Mouse (Mus musculus): Measurements from ENCODE around the gene Cwf19l1. TPM values are rescaled to one million over a fixed set of nuclear protein-coding genes. Genes with fewer than 3 reads are reported as not detected.
A peak's percentile ranks its signal among the peaks of the same experiment; 100 is the strongest.

Gene Cwf19l1
- polyA plus RNA-seq (2015; fragmentation: Nextera tagmentation; extraction: Ambion mirVana), result 27.3 and 28.2 TPM in 2 replicates

DNA sequence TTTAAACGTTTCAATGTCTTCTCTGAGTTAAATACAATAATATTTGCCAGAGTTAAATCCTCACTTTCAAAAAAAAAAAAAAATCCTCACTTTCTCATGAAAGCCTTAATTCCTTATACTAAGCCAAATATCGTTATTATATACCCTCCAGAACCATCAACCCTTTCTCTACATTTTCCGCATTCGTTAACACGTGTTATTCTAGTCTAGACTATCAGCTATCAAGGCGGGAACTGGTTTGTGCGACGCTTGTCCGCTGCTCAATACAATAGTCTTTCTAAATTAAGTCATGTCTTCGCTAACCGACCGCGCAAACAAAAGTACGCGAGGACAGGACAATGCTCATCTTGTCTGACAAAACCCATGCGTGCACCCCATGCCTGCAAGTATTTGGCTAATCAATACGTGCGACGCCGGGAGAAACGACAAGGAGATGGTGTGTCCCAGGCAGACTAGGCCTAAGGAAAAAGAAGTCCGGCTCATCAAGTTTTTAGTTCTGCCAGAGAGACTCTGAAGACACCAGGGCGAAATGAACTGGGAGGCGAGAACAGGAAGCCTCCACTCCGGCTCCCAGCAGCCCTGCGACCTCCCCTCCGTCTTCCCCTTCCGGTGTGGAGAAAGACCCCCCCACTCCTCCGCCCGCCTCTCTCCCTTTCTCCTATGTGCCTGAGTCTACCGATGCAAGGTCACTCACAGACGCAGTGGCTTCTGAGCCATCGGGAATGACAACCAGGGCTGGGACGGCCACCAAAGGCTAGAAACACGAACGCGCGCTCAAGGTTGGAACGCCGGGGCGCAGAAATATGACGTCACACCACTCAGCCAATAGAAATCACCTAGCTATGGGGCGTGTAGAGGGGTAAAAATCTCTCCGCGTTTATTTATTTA lies at the start of gene Cwf19l1:
TSS of gene Cwf19l1 (minus strand) at position 805 of the 888 bp plus-strand sequence.
- peak within 1 kb of the TSS; percentile 86 for H3K27ac ChIP-seq (ENCODE audit: low read length)
- under 1% methylated on average over 45 of the region's 45 CpGs for WGBS

DNA sequence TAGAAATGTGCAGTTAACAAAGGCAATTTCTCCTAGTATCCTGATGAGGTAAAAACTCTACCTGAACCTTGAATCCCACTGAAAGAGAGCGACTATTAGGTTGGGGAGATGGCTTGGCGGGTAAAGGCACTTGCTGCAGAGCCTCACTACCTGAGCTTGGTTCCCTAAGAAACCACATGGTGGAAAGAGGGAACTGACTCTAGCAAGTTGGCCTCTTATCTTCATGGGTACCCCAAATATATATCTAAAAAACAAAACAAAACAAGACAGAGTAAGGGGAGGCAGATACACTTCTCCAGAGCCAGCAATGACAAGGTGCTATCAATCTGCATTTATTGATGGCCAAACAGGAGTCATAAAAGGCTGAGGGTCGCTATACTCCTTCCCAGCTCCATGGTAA lies 48.3 kb upstream of the Cwf19l1 start:
- Histone ChIP-seq H3K27me3 (replicated peaks; ENCODE audit: control insufficient read depth, insufficient read depth, low read length) (no peaks in the 10 kb centered on the region), H3K36me3 (ENCODE audit: control insufficient read depth, insufficient read depth, low read length) (no peaks in the 10 kb centered on the region), H3K4me3 (ENCODE audit: low read length) (no peak overlapping the region), H3K27ac (ENCODE audit: low read length) (no peak overlapping the region), H3K9me3 (ENCODE audit: control insufficient read depth, low read length) (no peaks in the 10 kb centered on the region), H3K9ac (ENCODE audit: low read depth, low read length) (no peak overlapping the region), H3K4me2 (ENCODE audit: low read depth, low read length) (no peak overlapping the region), H3K4me1 (ENCODE audit: control insufficient read depth, insufficient read depth, low read length) (no peaks in the 10 kb centered on the region)
- 68% methylated on average over 3 of the region's 3 CpGs for WGBS
- ATAC-seq, result no peak

More for the DNA sequence above, at the start of gene Cwf19l1:
- peaks cover 8% of the 10 kb centered on the region for H3K36me3 ChIP-seq (ENCODE audit: control insufficient read depth, insufficient read depth, low read length)
- H3K9ac ChIP-seq (ENCODE audit: low read depth, low read length), result peak within 1 kb of the TSS; percentile 75
- peaks cover 8% of the 10 kb centered on the region for H3K4me1 ChIP-seq (ENCODE audit: control insufficient read depth, insufficient read depth, low read length)
- H3K4me3 ChIP-seq (ENCODE audit: low read length), result peak within 1 kb of the TSS; percentile 59
- H3K9me3 ChIP-seq (ENCODE audit: control insufficient read depth, low read length), result no peaks in the 10 kb centered on the region
- H3K4me2 ChIP-seq (ENCODE audit: low read depth, low read length), result peak within 1 kb of the TSS; percentile 65
- ATAC-seq, result peak; percentile 94
- H3K27me3 ChIP-seq (replicated peaks; ENCODE audit: control insufficient read depth, insufficient read depth, low read length), result no peaks in the 10 kb centered on the region

GRCm38 (mm10) chr19:44180502-44180901 lies 44.8 kb upstream of the Cwf19l1 start:
- no peak for ATAC-seq
- 88% methylated on average over 1 of the region's 1 CpGs for WGBS

DNA sequence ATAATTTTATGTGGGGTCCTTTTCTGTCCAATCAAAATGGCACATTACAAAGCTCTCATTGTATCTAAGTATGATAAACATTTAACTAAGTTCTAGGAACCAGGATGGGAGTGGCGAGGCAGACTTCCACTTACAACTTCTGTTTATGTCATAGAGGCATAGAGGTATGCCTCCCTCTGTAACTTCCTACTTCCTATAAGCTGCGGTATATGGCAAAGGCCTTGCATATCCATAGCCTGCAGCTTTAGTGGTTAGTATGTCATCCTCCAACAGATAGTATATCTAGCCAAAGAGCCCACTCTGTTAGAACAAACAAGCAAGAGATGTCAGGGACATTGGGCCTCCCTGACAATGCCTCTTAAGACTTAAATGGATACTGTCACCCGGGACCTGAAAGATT lies 41.1 kb upstream of the Cwf19l1 start:
- ATAC-seq, result no peak
- H3K9ac ChIP-seq (ENCODE audit: low read depth, low read length), result no peak overlapping the region

More at GRCm38 (mm10) chr19:44180502-44180901, 44.8 kb upstream of the Cwf19l1 start:
- H3K27ac ChIP-seq (ENCODE audit: low read length), result no peak overlapping the region
- no peak overlapping the region for H3K4me3 ChIP-seq (ENCODE audit: low read length)
- no peaks in the 10 kb centered on the region for H3K4me1 ChIP-seq (ENCODE audit: control insufficient read depth, insufficient read depth, low read length)
- H3K36me3 ChIP-seq (ENCODE audit: control insufficient read depth, insufficient read depth, low read length), result no peaks in the 10 kb centered on the region
- H3K9me3 ChIP-seq (ENCODE audit: control insufficient read depth, low read length), result no peaks in the 10 kb centered on the region
- no peak overlapping the region for H3K9ac ChIP-seq (ENCODE audit: low read depth, low read length)
- no peak overlapping the region for H3K4me2 ChIP-seq (ENCODE audit: low read depth, low read length)
- no peaks in the 10 kb centered on the region for H3K27me3 ChIP-seq (replicated peaks; ENCODE audit: control insufficient read depth, insufficient read depth, low read length)

GRCm38 (mm10) chr19:44174835-44175234 lies 39.2 kb upstream of the Cwf19l1 start:
- no peaks in the 10 kb centered on the region for H3K27me3 ChIP-seq (replicated peaks; ENCODE audit: control insufficient read depth, insufficient read depth, low read length)
- H3K4me2 ChIP-seq (ENCODE audit: low read depth, low read length), result no peak overlapping the region
- no peaks in the 10 kb centered on the region for H3K36me3 ChIP-seq (ENCODE audit: control insufficient read depth, insufficient read depth, low read length)
- no peaks in the 10 kb centered on the region for H3K9me3 ChIP-seq (ENCODE audit: control insufficient read depth, low read length)
- WGBS, result 63% methylated on average over 8 of the region's 8 CpGs
- H3K4me1 ChIP-seq (ENCODE audit: control insufficient read depth, insufficient read depth, low read length), result no peaks in the 10 kb centered on the region
- no peak overlapping the region for H3K4me3 ChIP-seq (ENCODE audit: low read length)
- no peak for ATAC-seq
- no peak overlapping the region for H3K9ac ChIP-seq (ENCODE audit: low read depth, low read length)
- H3K27ac ChIP-seq (ENCODE audit: low read length), result no peak overlapping the region

More for the DNA sequence above, 41.1 kb upstream of the Cwf19l1 start:
- Histone ChIP-seq H3K4me1 (ENCODE audit: control insufficient read depth, insufficient read depth, low read length) (no peaks in the 10 kb centered on the region), H3K27ac (ENCODE audit: low read length) (no peak overlapping the region), H3K9me3 (ENCODE audit: control insufficient read depth, low read length) (no peaks in the 10 kb centered on the region), H3K27me3 (replicated peaks; ENCODE audit: control insufficient read depth, insufficient read depth, low read length) (no peaks in the 10 kb centered on the region), H3K4me2 (ENCODE audit: low read depth, low read length) (no peak overlapping the region), H3K4me3 (ENCODE audit: low read length) (no peak overlapping the region), H3K36me3 (ENCODE audit: control insufficient read depth, insufficient read depth, low read length) (no peaks in the 10 kb centered on the region)
- 81% methylated on average over 3 of the region's 3 CpGs for whole genome bisulfite sequencing

- no peaks in the 10 kb centered on the region for H3K27me3 ChIP-seq (replicated peaks; ENCODE audit: control insufficient read depth, insufficient read depth, low read length)
- WGBS, result 11% methylated on average over 3 of the region's 3 CpGs
- no peak overlapping the region for H3K4me3 ChIP-seq (ENCODE audit: low read length)
- H3K9me3 ChIP-seq (ENCODE audit: control insufficient read depth, low read length), result no peaks in the 10 kb centered on the region
- ATAC-seq, result no peak
- H3K27ac ChIP-seq (ENCODE audit: low read length), result no peak overlapping the region
- no peak overlapping the region for H3K9ac ChIP-seq (ENCODE audit: low read depth, low read length)
- no peaks in the 10 kb centered on the region for H3K36me3 ChIP-seq (ENCODE audit: control insufficient read depth, insufficient read depth, low read length)
- no peak overlapping the region for H3K4me2 ChIP-seq (ENCODE audit: low read depth, low read length)
- no peaks in the 10 kb centered on the region for H3K4me1 ChIP-seq (ENCODE audit: control insufficient read depth, insufficient read depth, low read length)
Measured at GRCm38 (mm10) chr19:44161515-44161914, 25.8 kb upstream of the Cwf19l1 start.

DNA sequence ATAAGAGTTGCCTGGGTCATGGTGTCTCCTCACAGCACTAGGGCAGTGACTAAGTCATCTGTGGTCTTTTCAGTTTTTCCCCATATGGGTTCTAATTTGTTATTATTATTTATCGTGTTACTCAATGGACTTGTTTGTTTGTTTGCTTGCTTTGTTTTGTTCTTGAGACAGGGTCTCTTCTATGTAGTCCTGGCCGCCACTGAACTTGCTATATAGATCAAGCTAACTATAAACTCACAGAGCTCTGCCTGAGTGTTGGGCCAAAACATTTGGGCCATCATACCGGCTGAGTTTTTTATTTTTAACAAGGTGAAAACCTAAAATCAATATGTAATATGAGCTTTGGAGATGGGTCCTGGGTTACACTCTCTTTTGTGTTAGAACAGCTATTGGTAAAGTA lies 23.7 kb upstream of the Cwf19l1 start:
- Histone ChIP-seq H3K4me1 (ENCODE audit: control insufficient read depth, insufficient read depth, low read length) (no peaks in the 10 kb centered on the region), H3K4me2 (ENCODE audit: low read depth, low read length) (no peak overlapping the region), H3K27me3 (replicated peaks; ENCODE audit: control insufficient read depth, insufficient read depth, low read length) (0 out of 2 replicates have a peak, but pooled peaks cover 3% of the 10 kb centered on the region), H3K9ac (ENCODE audit: low read depth, low read length) (no peak overlapping the region), H3K4me3 (ENCODE audit: low read length) (no peak overlapping the region), H3K27ac (ENCODE audit: low read length) (no peak overlapping the region), H3K36me3 (ENCODE audit: control insufficient read depth, insufficient read depth, low read length) (no peaks in the 10 kb centered on the region), H3K9me3 (ENCODE audit: control insufficient read depth, low read length) (no peaks in the 10 kb centered on the region)
- ATAC-seq, result no peak
- WGBS, result 82% methylated on average over 3 of the region's 3 CpGs

DNA sequence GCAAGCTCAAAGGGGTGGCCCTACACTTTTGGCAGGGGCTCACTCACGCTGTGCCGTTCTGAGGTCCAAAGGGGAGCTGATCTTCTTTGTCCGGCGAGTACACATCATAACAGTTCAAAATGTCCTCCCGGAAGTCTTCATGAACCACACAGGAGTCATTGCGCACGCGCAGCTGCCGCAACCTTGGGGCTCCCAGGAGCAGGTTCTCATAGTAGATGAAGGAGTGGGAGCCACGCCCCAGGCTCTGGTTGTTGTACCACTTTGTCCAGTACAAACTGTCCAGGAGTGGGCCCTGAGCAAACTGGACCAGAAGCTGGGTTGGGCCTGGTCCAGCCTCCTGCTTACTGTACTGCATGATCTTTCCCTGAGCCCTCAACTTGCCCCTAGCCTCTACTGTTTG lies 21.3 kb upstream of the Cwf19l1 start:
- no peaks in the 10 kb centered on the region for H3K4me1 ChIP-seq (ENCODE audit: control insufficient read depth, insufficient read depth, low read length)
- WGBS, result 94% methylated on average over 10 of the region's 10 CpGs
- no peak overlapping the region for H3K4me3 ChIP-seq (ENCODE audit: low read length)
- no peak overlapping the region for H3K4me2 ChIP-seq (ENCODE audit: low read depth, low read length)
- H3K36me3 ChIP-seq (ENCODE audit: control insufficient read depth, insufficient read depth, low read length), result no peaks in the 10 kb centered on the region
- no peak overlapping the region for H3K9ac ChIP-seq (ENCODE audit: low read depth, low read length)
- no peak for ATAC-seq
- peaks cover 4% of the 10 kb centered on the region; the same call in 1 of the 2 replicates for H3K27me3 ChIP-seq (replicated peaks; ENCODE audit: control insufficient read depth, insufficient read depth, low read length)
- no peak overlapping the region for H3K27ac ChIP-seq (ENCODE audit: low read length)
- no peaks in the 10 kb centered on the region for H3K9me3 ChIP-seq (ENCODE audit: control insufficient read depth, low read length)

DNA sequence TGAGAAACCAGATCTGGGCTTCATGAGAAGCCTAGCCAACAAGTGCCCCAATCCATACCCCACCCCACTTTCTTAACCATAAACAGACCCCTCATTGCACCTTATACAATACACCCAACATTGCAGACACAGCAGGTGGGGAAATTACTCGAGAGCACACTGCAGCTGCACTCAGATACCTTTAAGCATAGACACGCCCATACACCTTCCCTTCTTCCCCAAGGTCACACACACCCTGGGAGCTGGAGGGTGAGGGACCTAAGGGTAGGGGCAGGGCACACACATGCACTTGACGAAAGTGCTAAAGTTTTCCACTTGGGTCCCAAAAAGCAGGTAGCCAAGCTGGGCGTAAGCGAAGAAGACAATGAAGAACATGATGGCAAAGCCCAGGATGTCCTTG lies 18.1 kb upstream of the Cwf19l1 start:
- Histone ChIP-seq H3K4me1 (ENCODE audit: control insufficient read depth, insufficient read depth, low read length) (no peaks in the 10 kb centered on the region), H3K27ac (ENCODE audit: low read length) (no peak overlapping the region), H3K4me2 (ENCODE audit: low read depth, low read length) (no peak overlapping the region), H3K9me3 (ENCODE audit: control insufficient read depth, low read length) (no peaks in the 10 kb centered on the region), H3K9ac (ENCODE audit: low read depth, low read length) (no peak overlapping the region), H3K36me3 (ENCODE audit: control insufficient read depth, insufficient read depth, low read length) (no peaks in the 10 kb centered on the region), H3K4me3 (ENCODE audit: low read length) (no peak overlapping the region), H3K27me3 (replicated peaks; ENCODE audit: control insufficient read depth, insufficient read depth, low read length) (peaks cover 4% of the 10 kb centered on the region; the same call in 1 of the 2 replicates)
- 74% methylated on average over 5 of the region's 5 CpGs for WGBS
- ATAC-seq, result no peak
